Mouse (Mus musculus): ENCODE data around the gene Dlk1. TPM values are rescaled to one million over a fixed set of nuclear protein-coding genes. Genes with fewer than 3 reads are reported as not detected.

Dlk1 gene
- polyA plus RNA-seq, 1 experiment from 2014 or later, result 143 TPM

- Histone ChIP-seq H3K27ac (no peak overlapping the region), H3K9me3 (no peaks in the 10 kb centered on the region), H3K4me2 (no peak overlapping the region), H3K4me1 (peaks cover 11% of the 10 kb centered on the region; the same call in 1 of the 2 replicates), H3K4me3 (replicated peaks) (no peak overlapping the region), H3K27me3 (peaks cover 12% of the 10 kb centered on the region), H3K9ac (no peak overlapping the region), H3K36me3 (replicated peaks) (no peaks in the 10 kb centered on the region)
- 84% methylated on average over 20 of the region's 20 CpGs for WGBS
- ATAC-seq (ENCODE audit: low FRiP score), result no peak
These were observed 42.5 kb downstream of the Dlk1 start for GRCm38 (mm10) chr12:109495016-109495644.

GRCm38 (mm10) chr12:109496397-109496796, 43.8 kb downstream of the Dlk1 start:
- Histone ChIP-seq H3K4me1 (peaks cover 11% of the 10 kb centered on the region; the same call in 1 of the 2 replicates), H3K4me2 (no peak overlapping the region), H3K27me3 (peaks cover 12% of the 10 kb centered on the region), H3K27ac (no peak overlapping the region), H3K36me3 (replicated peaks) (no peaks in the 10 kb centered on the region), H3K9me3 (no peaks in the 10 kb centered on the region), H3K4me3 (replicated peaks) (no peak overlapping the region), H3K9ac (no peak overlapping the region)
- 70% methylated on average over 6 of the region's 6 CpGs for WGBS
- no peak for ATAC-seq (ENCODE audit: low FRiP score)

DNA sequence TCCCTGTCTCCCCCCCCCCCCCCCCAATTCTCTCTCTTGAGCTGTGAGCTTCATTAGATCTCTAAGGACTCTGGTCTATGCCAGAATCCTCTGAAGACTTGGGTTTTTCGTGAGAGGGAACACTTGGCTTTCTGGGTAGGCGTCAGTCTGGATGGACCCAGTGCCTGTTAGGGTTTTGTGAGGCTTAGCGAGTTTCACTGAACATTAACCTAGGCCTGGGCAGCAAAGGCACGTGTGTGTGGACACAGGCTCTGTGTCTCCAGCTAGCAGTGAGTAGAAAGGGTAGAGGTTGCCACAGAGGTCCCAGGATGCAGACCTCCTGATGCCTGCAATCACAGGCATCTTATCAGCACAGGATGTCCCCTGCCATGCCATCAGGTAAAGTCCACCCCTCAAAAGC, 48.4 kb downstream of the Dlk1 start:
- Histone ChIP-seq H3K9ac (no peak overlapping the region), H3K9me3 (no peaks in the 10 kb centered on the region), H3K27ac (no peak overlapping the region), H3K27me3 (peaks cover 16% of the 10 kb centered on the region), H3K4me2 (no peak overlapping the region), H3K36me3 (replicated peaks) (no peaks in the 10 kb centered on the region), H3K4me1 (peaks cover 12% of the 10 kb centered on the region; the same call in 1 of the 2 replicates), H3K4me3 (replicated peaks) (no peak overlapping the region)
- no peak for ATAC-seq (ENCODE audit: low FRiP score)
- WGBS, result 69% methylated on average over 4 of the region's 4 CpGs

GRCm38 (mm10) chr12:109502360-109503040, 49.9 kb downstream of the Dlk1 start:
- Histone ChIP-seq H3K9ac (no peak overlapping the region), H3K9me3 (no peaks in the 10 kb centered on the region), H3K27me3 (peaks cover 24% of the 10 kb centered on the region), H3K4me1 (peaks cover 8% of the 10 kb centered on the region; the same call in 1 of the 2 replicates), H3K36me3 (replicated peaks) (no peaks in the 10 kb centered on the region), H3K27ac (no peak overlapping the region), H3K4me2 (no peak overlapping the region), H3K4me3 (replicated peaks) (no peak overlapping the region)
- WGBS, result 93% methylated on average over 6 of the region's 6 CpGs
- ATAC-seq (ENCODE audit: low FRiP score), result no peak

DNA sequence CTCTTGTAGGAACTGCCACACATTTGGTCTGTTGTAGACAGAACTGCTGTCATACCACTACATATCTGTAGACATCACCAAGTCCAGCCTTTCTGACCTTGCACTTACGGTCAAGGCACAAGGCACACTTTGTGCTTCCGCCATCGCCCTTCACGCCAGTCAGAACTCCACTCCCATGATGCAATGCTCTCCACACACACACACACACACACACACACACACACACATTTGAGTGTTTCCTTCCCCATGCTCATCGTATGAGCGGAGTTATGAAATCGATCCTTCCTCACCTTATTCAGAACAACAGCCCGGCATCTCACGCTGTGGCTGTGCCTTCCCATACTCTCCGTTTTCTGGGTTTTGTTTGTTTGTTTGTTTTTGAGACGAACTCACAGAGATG, 55.1 kb downstream of the Dlk1 start:
- Histone ChIP-seq H3K27me3 (peaks cover 55% of the 10 kb centered on the region), H3K27ac (peak overlapping the region; percentile 56; the same call in 1 of the 2 replicates), H3K9ac (no peak overlapping the region), H3K36me3 (replicated peaks) (no peaks in the 10 kb centered on the region), H3K9me3 (no peaks in the 10 kb centered on the region), H3K4me1 (peaks cover 41% of the 10 kb centered on the region), H3K4me3 (replicated peaks) (no peak overlapping the region), H3K4me2 (no peak overlapping the region)
- no peak for ATAC-seq (ENCODE audit: low FRiP score)
- WGBS, result 86% methylated on average over 11 of the region's 11 CpGs

DNA sequence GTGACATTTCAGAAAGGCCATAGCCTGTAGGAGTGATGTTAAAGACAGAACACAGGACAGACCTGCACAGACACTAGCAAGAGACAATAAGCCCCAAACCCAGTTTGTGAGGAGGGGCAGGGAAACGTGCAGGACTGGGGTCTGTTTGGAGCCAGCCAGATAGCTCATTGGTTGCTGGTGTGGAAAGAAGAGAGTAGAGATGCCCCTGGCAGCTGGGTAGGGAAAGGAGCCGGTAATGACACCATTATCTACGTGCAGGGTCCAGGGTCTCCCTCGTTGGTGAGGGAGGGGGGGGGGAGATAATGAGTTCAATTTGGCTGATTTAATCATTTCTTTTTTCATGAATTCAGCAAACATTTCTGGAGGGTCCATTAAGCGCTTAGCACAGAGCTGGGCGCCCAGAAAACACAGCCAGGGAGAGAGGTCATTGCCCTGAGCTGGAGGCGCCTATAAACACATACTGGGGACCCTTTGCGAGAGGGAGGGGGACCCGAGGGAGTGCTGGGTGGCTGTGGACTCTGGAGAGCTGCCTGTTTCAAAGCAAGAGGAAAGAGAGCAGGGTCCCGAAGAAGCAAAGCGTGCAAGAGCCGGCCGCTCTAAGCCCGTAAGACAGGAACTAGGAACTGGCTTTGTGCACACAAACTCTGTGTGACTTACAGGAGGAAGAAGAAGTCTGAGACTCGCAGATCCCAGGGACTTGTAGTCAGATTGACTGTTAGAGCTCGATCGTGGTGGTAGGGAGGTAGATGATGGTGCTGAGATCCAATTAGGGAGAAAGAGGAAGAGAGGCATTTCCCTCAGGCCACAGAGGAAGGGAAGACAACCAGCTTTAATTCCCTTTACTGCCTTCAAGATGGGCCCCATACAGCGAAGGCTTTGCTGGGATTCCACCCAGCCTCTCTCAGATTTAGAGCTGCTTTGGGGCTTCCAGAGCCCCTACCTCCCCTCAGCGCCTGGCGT, 56.2 kb downstream of the Dlk1 start:
- peak; percentile 74 for ATAC-seq (ENCODE audit: low FRiP score)
- peak overlapping the region; percentile 78 for H3K27ac ChIP-seq
- peak overlapping the region; percentile 25; the same call in 1 of the 2 replicates for H3K9ac ChIP-seq
- no peaks in the 10 kb centered on the region for H3K36me3 ChIP-seq (replicated peaks)
- 9% methylated on average over 20 of the region's 20 CpGs for WGBS
- H3K4me1 ChIP-seq, result peaks cover 49% of the 10 kb centered on the region
- peak overlapping the region; percentile 23; the same call in 1 of the 2 replicates for H3K4me2 ChIP-seq
- H3K9me3 ChIP-seq, result no peaks in the 10 kb centered on the region
- H3K4me3 ChIP-seq (replicated peaks), result no peak overlapping the region
- H3K27me3 ChIP-seq, result peaks cover 58% of the 10 kb centered on the region

GRCm38 (mm10) chr12:109509531-109510137, 57.0 kb downstream of the Dlk1 start:
- H3K9me3 ChIP-seq, result no peaks in the 10 kb centered on the region
- peak overlapping the region; percentile 25; the same call in 1 of the 2 replicates for H3K9ac ChIP-seq
- H3K4me2 ChIP-seq, result peak overlapping the region; percentile 23; the same call in 1 of the 2 replicates
- peaks cover 46% of the 10 kb centered on the region for H3K4me1 ChIP-seq
- H3K27me3 ChIP-seq, result peaks cover 63% of the 10 kb centered on the region
- peak overlapping the region; percentile 78 for H3K27ac ChIP-seq
- H3K4me3 ChIP-seq (replicated peaks), result no peak overlapping the region
- WGBS, result 6% methylated on average over 9 of the region's 9 CpGs
- peak; percentile 77 for ATAC-seq (ENCODE audit: low FRiP score)
- H3K36me3 ChIP-seq (replicated peaks), result no peaks in the 10 kb centered on the region

DNA sequence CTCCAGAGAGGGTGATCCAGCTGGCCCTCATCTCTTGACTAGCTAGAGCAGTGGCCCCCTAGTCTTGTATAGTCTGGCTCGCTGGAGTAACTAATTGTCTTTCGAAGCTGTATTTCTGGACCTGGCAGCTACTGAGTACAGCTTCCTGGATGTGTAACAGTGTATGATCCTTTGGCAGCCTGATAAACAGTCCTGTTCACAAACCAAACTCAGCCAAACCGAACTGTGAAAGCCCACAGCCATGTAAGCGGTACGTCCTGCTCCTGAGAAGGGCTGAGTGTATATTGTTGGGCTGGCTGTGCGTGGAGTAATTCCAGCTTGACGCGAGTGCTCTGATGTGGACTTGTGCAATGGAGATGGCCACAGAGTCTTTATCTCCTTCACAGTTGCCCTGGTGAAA, 57.6 kb downstream of the Dlk1 start:
- H3K9ac ChIP-seq, result no peak overlapping the region
- peaks cover 46% of the 10 kb centered on the region for H3K4me1 ChIP-seq
- 76% methylated on average over 8 of the region's 8 CpGs for WGBS
- H3K27me3 ChIP-seq, result peaks cover 68% of the 10 kb centered on the region
- no peaks in the 10 kb centered on the region for H3K9me3 ChIP-seq
- no peak overlapping the region for H3K4me3 ChIP-seq (replicated peaks)
- no peak overlapping the region for H3K4me2 ChIP-seq
- no peaks in the 10 kb centered on the region for H3K36me3 ChIP-seq (replicated peaks)
- no peak for ATAC-seq (ENCODE audit: low FRiP score)
- H3K27ac ChIP-seq, result peak overlapping the region; percentile 78

DNA sequence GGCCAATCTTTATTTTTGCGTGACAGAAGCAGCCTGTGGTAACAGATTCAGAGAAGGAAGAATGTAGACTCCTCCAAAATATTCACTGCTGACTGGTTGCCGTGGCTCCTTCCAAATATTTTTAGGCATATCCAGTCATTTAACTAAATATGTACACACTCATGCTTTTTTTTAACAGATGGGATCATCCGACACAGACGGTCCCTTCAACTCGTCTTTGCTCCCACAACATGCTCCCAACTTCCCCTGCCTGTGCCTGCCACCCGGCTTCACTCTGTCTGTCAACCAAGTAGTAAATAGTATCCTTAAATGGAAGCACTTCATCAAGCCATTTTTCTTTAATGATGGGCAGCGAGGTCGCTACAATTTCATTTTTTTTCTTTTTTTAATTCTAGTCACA, 58.8 kb downstream of the Dlk1 start:
- WGBS, result 93% methylated on average over 8 of the region's 8 CpGs
- Histone ChIP-seq H3K4me1 (peaks cover 41% of the 10 kb centered on the region), H3K36me3 (replicated peaks) (no peaks in the 10 kb centered on the region), H3K9me3 (no peaks in the 10 kb centered on the region), H3K27ac (no peak overlapping the region), H3K27me3 (peaks cover 65% of the 10 kb centered on the region), H3K4me2 (no peak overlapping the region), H3K9ac (no peak overlapping the region), H3K4me3 (replicated peaks) (no peak overlapping the region)
- no peak for ATAC-seq (ENCODE audit: low FRiP score)

DNA sequence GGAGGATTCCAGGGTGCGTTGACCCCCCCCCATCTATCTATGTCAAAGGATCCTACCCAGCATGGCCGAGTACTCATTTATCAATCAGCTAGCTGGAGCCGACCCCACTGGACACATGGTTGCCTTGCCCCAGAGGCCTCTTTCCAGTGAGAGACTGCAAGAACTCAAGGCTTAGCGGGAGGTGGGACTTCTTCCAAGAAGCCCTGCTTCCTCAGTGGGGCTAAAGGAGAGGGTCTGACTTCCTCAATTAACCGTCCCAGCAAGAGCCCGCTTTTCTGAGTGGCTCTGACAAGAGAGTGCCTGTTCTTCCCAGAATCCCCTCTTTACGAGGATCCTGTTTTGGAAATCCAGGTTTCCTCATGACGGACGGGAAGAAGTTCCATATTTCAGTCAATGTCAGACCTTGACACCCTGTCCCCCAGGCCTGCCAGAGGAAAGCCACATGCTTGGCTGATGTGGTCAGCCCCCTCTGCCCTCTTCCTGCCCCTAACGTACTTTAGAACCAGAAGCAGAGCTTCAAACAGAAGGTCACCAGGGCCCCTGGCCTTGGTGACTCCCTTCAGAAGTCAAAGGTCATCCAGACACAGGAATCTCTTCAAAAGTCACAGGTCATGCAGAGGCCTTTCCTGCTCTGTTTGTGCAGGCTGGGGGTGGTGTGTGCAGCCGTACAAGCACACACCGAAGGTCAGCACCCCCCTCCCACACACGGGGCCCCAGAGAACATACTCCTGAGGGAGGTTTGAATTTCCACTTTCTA, 59.7 kb downstream of the Dlk1 start:
- 48% methylated on average over 13 of the region's 13 CpGs for WGBS
- Histone ChIP-seq H3K9ac (no peak overlapping the region), H3K27me3 (peaks cover 62% of the 10 kb centered on the region), H3K4me2 (no peak overlapping the region), H3K4me3 (replicated peaks) (no peak overlapping the region), H3K9me3 (no peaks in the 10 kb centered on the region), H3K27ac (no peak overlapping the region), H3K4me1 (peaks cover 47% of the 10 kb centered on the region), H3K36me3 (replicated peaks) (no peaks in the 10 kb centered on the region)
- ATAC-seq (ENCODE audit: low FRiP score), result no peak

Measured in forebrain, embryonic 12.5 days (tissue).